Comparison of ENCODE assay signal across 11 mouse cellular contexts in genomic region chr17:28106352-28106751, GRCm38 (mm10). TPM values are rescaled to one million over a fixed set of nuclear protein-coding genes. Genes with fewer than 3 reads are reported as not detected.
DNase-seq lines count a peak whose midpoint lies in the region; ATAC-seq lines count a peak whose summit lies in the region.
"Had no signal": no experiment of that assay in that cellular context is flagged by ENCODE, and none has a peak within 500 bp of the region (broad histone marks: within the 10 kb centered on the region; RNA-seq: fewer than 3 reads in every experiment).

No protein-coding gene starts in this region.

- WGBS in hindbrain, embryonic 11.5 days = 75% methylated on average over 6 of the region's 6 CpGs
- WGBS in hindbrain, embryonic 13.5 days = 82% methylated on average over 6 of the region's 6 CpGs

- no peak overlapping the region for H3K27ac ChIP-seq in hindbrain, embryonic 11.5 days (ENCODE audit: low read depth, low read length)
- no peak overlapping the region for H3K27ac ChIP-seq in hindbrain, embryonic 13.5 days

- H3K4me3 ChIP-seq in hindbrain, embryonic 11.5 days (ENCODE audit: low read depth, low read length) = no peak overlapping the region
- no peak overlapping the region for H3K4me3 ChIP-seq in hindbrain, embryonic 13.5 days

- no peaks in the 10 kb centered on the region for H3K36me3 ChIP-seq in hindbrain, embryonic 11.5 days (ENCODE audit: control insufficient read depth, insufficient read depth, low read length)
- no peaks in the 10 kb centered on the region for H3K36me3 ChIP-seq in hindbrain, embryonic 13.5 days

- no peak overlapping the region for H3K9ac ChIP-seq in hindbrain, embryonic 11.5 days (ENCODE audit: low read depth, low read length)
- no peak overlapping the region for H3K9ac ChIP-seq in hindbrain, embryonic 13.5 days

- no peak for ATAC-seq in hindbrain, embryonic 11.5 days (ENCODE audit: low FRiP score)
- no peak for ATAC-seq in hindbrain, embryonic 13.5 days (ENCODE audit: low FRiP score)
- ATAC-seq: activated CD4-positive, CD25-positive, alpha-beta regulatory T cell, adult 4 months had no signal

- peaks cover 8% of the 10 kb centered on the region for H3K4me1 ChIP-seq in hindbrain, embryonic 11.5 days (replicated peaks; ENCODE audit: control insufficient read depth, insufficient read depth, low read length)
- H3K4me1 ChIP-seq in hindbrain, embryonic 13.5 days (replicated peaks) = peaks cover 19% of the 10 kb centered on the region

- no peaks in the 10 kb centered on the region for H3K27me3 ChIP-seq in hindbrain, embryonic 11.5 days (ENCODE audit: control insufficient read depth, insufficient read depth, low read length)
- H3K27me3 ChIP-seq in hindbrain, embryonic 13.5 days = no peaks in the 10 kb centered on the region

- no peaks in the 10 kb centered on the region for H3K9me3 ChIP-seq in hindbrain, embryonic 11.5 days (ENCODE audit: control insufficient read depth, low read length)
- H3K9me3 ChIP-seq in hindbrain, embryonic 13.5 days = no peaks in the 10 kb centered on the region

- peak; percentile 35 for DNase-seq in hindbrain, embryonic 11.5 days (ENCODE audit: low spot score)
- peak; percentile 21 for DNase-seq in right cerebral cortex, postnatal 14 days
- no peak for DNase-seq in right cerebral cortex, postnatal 10 days (ENCODE audit: low spot score in 2 of 2)
- peak; percentile 62 for DNase-seq in WW6 (ENCODE audit: low read depth, low spot score)
- DNase-seq in thymus, postnatal 0 days (ENCODE audit: low spot score) = peak; percentile 48
- DNase-seq in retina, postnatal 1 day = no peak
- no peak for DNase-seq in kidney, postnatal 14 days
- DNase-seq: heart, postnatal 36 days; right cerebral cortex, postnatal 25 days had no signal

- no peak overlapping the region for H3K4me2 ChIP-seq in hindbrain, embryonic 11.5 days (replicated peaks; ENCODE audit: low read depth, low read length)
- H3K4me2 ChIP-seq in hindbrain, embryonic 13.5 days = no peak overlapping the region

RNA-seq across cellular contexts. Expression of gene Tcp11, which starts 25.9 kb away (rescaled TPM):
- polyA plus RNA-seq in hindbrain, embryonic 11.5 days (2014; fragmentation: Nextera tagmentation; extraction: Ambion mirVana) = 0.99 and 1.3 TPM in 2 replicates
- 1.4 and 1.7 TPM in 2 replicates for polyA plus RNA-seq in hindbrain, embryonic 13.5 days (2015; fragmentation: Nextera tagmentation; extraction: Ambion mirVana)
- polyA plus RNA-seq in thymus, postnatal 0 days (2015; fragmentation: Nextera tagmentation; extraction: Ambion mirVana) = 1.3 and 2.0 TPM in 2 replicates

RNA-seq across cellular contexts. Expression of gene Scube3, which starts 35.6 kb away (rescaled TPM):
- polyA plus RNA-seq in hindbrain, embryonic 11.5 days (2014; fragmentation: Nextera tagmentation; extraction: Ambion mirVana) = 8.0 and 8.6 TPM in 2 replicates
- 5.1 and 5.7 TPM in 2 replicates for polyA plus RNA-seq in hindbrain, embryonic 13.5 days (2015; fragmentation: Nextera tagmentation; extraction: Ambion mirVana)
- 0.08 and 0.12 TPM in 2 replicates for polyA plus RNA-seq in thymus, postnatal 0 days (2015; fragmentation: Nextera tagmentation; extraction: Ambion mirVana)
- polyA plus RNA-seq: activated CD4-positive, CD25-positive, alpha-beta regulatory T cell, adult 4 months had no signal

Comparison
In these comparisons a context has a peak if more than half of its experiments do, and no peak if none do; other contexts are left out.
1. DNase-seq: peak in hindbrain, embryonic 11.5 days (single experiment), right cerebral cortex, postnatal 14 days (single experiment), WW6 (single experiment) and thymus, postnatal 0 days (single experiment); none in right cerebral cortex, postnatal 10 days (0 of 2), retina, postnatal 1 day (single experiment) and kidney, postnatal 14 days (single experiment).